Mouse (Mus musculus) embryonic facial prominence, embryonic 12.5 days (tissue): ENCODE data around the gene Frmd6. TPM values are rescaled to one million over a fixed set of nuclear protein-coding genes. Genes with fewer than 3 reads are reported as not detected.

ENCODE experiments used
- ATAC-seq: fragments of 200-750 bp; cut with Nextera tagmentation; 2 replicates; pipeline ENCODE4 v1.8.0; 2017; ENCODE audit not compliant: insufficient number of reproducible peaks, insufficient read depth, low FRiP score, low TSS enrichment
- H3K27ac ChIP-seq: fragments of 300-500 bp; sonication (generic); 2 replicates; pipeline ENCODE4 v1.5.1; 2016; ENCODE audit warnings: mild to moderate bottlenecking
- H3K27me3 ChIP-seq: fragments of 300-500 bp; sonication (generic); 2 replicates; pipeline ENCODE4 v1.6.1; 2016; ENCODE audit warnings: mild to moderate bottlenecking, moderate library complexity
- H3K36me3 ChIP-seq: fragments of 300-500 bp; sonication (generic); 2 replicates; pipeline ENCODE4 v1.6.1; 2016; ENCODE audit warnings: mild to moderate bottlenecking
- H3K4me1 ChIP-seq: fragments of 300-500 bp; sonication (generic); 2 replicates; pipeline ENCODE4 v1.6.1; 2016
- H3K4me2 ChIP-seq: fragments of 300-500 bp; sonication (generic); replicated peaks from 2 replicates; pipeline ENCODE4 v1.6.1; 2016; ENCODE audit warnings: mild to moderate bottlenecking, moderate library complexity
- H3K4me3 ChIP-seq: fragments of 300-500 bp; sonication (generic); 2 replicates; pipeline ENCODE4 v1.5.1; 2016; ENCODE audit warnings: mild to moderate bottlenecking
- H3K9ac ChIP-seq: fragments of 300-500 bp; sonication (generic); 2 replicates; pipeline ENCODE4 v1.6.1; 2016; ENCODE audit warnings: mild to moderate bottlenecking, moderate library complexity
- H3K9me3 ChIP-seq: fragments of 300-500 bp; sonication (generic); 2 replicates; pipeline ENCODE4 v1.6.1; 2016; ENCODE audit warnings: mild to moderate bottlenecking, moderate library complexity
- WGBS: fragments of 180-500 bp; shearing (Covaris S2); methylation state at CpG from one replicate; pipeline ENCODE4 v1.1.7; 2016; 5-methylcytosine and 5-hydroxymethylcytosine counted together
- polyA plus RNA-seq: library from polyadenylated mRNA; unstranded; fragments of >200 nt; fragmentation: Nextera tagmentation; extraction: Ambion mirVana; gene quantifications from 2 replicates; pipeline ENCODE4 v1.2.1, GENCODE M21; 2016

Gene Frmd6
- polyA plus RNA-seq, 1 experiment from 2014 or later = 81.3 TPM

DNA sequence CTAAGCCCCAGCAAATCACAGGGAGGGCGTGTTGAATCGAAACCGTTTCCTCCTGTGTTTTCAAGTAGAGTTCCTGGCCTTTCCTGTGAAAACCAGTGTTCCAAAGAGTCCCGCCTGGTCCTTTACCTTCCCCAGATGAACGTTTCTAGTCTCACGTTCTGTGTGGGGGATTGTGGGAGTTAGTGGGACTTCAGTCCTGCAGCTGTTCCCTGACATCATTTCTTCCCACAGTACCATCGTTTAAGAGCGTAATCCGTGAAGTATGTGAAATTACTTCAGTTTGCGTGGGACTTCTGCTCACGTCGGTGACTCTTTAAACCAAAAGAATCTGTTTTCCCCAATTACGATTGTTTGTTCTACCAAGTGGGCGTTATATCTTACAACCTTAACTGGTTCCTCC, 57.8 kb downstream of the Frmd6 start:
- WGBS = 89% methylated on average over 14 of the region's 14 CpGs
- Histone ChIP-seq H3K4me3 (no peak overlapping the region), H3K9me3 (no peaks in the 10 kb centered on the region), H3K27me3 (no peaks in the 10 kb centered on the region), H3K9ac (no peak overlapping the region), H3K4me2 (no peak overlapping the region), H3K4me1 (no peaks in the 10 kb centered on the region), H3K36me3 (peaks cover 80% of the 10 kb centered on the region), H3K27ac (no peak overlapping the region)
- no peak for ATAC-seq

DNA sequence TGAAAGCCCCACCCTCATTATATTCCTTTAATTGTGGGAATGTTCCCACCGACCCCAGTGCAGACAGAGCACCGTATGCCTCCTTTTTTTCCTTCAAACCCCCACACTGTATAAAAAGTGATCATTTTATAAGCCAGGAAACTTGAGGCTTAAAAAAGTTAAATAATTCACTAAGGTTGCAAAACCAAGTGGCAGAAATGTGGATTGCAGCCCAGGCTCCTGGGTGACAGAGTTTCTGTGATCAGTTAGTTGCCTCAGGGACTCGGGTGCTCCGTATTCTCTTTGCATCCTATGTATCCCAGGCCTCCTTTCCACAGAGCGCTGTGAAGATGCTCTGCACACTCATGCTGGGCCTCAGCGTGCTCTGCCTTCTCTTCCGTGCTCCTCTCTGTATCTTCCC, 58.8 kb downstream of the Frmd6 start:
- Histone ChIP-seq H3K27me3 (no peaks in the 10 kb centered on the region), H3K4me3 (no peak overlapping the region), H3K9ac (no peak overlapping the region), H3K36me3 (peaks cover 77% of the 10 kb centered on the region), H3K4me1 (no peaks in the 10 kb centered on the region), H3K9me3 (no peaks in the 10 kb centered on the region), H3K27ac (no peak overlapping the region), H3K4me2 (no peak overlapping the region)
- ATAC-seq = no peak
- 87% methylated on average over 7 of the region's 7 CpGs for WGBS

DNA sequence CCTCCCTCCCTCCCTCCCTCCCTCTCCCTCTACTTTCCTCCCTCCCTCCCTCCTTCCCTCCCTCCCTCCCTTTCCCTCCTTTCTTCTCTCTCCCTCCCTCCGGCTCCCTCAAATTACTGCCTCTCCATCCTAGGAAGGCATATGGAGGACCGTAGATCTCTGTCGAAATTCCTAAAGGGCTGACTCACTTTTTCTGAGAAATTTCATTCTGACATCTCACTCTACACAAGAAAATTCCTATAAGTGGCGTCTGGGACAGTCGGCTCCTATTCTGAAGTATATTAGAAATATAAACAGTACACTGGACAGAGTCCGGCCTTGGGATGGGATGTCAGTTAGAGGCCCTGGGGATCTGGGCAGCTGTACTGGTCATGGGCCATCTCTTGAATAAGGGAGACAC, 59.7 kb downstream of the Frmd6 start:
- no peak overlapping the region for H3K27ac ChIP-seq
- WGBS = 79% methylated on average over 5 of the region's 6 CpGs
- ATAC-seq = no peak

DNA sequence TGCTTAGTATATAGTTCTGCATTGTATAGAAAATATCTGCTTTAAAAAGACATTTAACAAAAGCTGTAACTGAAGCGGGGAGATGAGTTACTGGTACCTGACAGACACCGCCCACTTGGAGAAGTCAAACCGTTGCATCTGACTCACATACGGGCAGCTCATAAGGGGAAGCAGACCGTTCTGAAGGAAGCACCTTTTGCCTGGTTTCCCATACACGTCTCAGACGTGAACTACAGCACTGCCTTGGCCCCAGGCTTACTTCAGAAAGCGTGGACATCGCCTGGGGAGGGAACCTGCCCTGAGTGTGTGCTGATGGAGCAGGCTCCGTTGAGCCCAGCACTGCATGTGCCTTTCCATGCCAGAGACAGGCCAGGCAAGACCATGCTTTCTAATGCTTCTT, 60.3 kb downstream of the Frmd6 start:
- Histone ChIP-seq H3K27ac (no peak overlapping the region), H3K27me3 (no peaks in the 10 kb centered on the region), H3K9me3 (no peaks in the 10 kb centered on the region), H3K4me2 (no peak overlapping the region), H3K4me3 (no peak overlapping the region), H3K9ac (no peak overlapping the region), H3K36me3 (peaks cover 75% of the 10 kb centered on the region), H3K4me1 (no peaks in the 10 kb centered on the region)
- ATAC-seq = no peak
- 85% methylated on average over 10 of the region's 10 CpGs for WGBS

More for the DNA sequence above, 59.7 kb downstream of the Frmd6 start:
- Histone ChIP-seq H3K27me3 (no peaks in the 10 kb centered on the region), H3K4me1 (no peaks in the 10 kb centered on the region), H3K4me2 (no peak overlapping the region), H3K4me3 (no peak overlapping the region), H3K9me3 (no peaks in the 10 kb centered on the region), H3K9ac (no peak overlapping the region), H3K36me3 (peaks cover 75% of the 10 kb centered on the region)

DNA sequence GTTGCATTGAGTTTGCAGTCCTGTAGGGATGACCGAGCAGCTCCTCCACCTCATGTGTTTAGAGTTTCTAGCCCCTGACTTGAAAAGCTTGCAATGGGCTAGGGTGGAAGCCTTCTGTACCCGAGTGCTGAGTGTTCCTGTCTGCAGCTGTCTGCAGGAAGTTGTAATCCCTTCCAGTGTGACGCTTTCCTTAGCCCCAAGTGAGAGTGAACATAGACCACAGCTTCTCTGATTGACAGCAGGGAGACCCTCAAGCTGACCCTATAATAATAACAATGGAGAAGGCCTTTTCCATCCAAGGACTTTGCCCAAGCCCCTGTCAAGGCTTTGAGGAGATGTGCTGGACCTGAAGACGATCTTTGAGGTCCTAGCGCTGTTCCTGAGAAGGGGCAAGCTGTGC, 65.1 kb downstream of the Frmd6 start:
- Histone ChIP-seq H3K27ac (no peak overlapping the region), H3K36me3 (peaks cover 84% of the 10 kb centered on the region), H3K4me3 (no peak overlapping the region), H3K27me3 (no peaks in the 10 kb centered on the region), H3K9ac (no peak overlapping the region), H3K4me2 (no peak overlapping the region), H3K4me1 (no peaks in the 10 kb centered on the region), H3K9me3 (no peaks in the 10 kb centered on the region)
- no peak for ATAC-seq
- 85% methylated on average over 5 of the region's 5 CpGs for WGBS

DNA sequence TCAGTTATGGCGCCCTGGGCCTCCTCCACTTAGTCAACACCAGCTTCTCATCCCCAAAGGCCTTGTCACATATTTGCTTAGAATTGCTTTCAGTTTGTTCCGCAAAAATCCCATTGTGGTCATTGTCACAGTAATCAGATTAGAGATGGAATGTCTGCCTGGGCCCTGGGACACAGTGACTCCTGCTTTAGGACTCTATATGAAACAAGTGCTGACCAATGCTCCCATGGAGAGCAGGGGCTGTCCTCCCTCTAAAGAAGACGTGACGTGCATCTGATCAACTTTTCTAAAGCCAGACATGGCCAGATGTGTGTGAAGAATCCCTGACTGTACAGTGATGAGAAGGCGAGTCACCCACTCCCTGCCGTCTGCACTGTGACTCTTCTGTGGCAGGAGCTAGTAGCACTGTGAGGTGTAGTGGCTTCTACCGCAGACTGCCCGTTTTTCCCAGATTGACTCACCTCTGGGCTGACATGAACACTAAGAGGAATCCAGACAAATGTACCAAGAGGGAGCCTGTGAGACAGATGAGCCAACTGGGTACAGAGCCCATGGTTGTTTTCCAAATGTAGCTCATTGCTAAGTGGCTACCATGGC, 65.7 kb downstream of the Frmd6 start:
- peaks cover 81% of the 10 kb centered on the region for H3K36me3 ChIP-seq
- no peaks in the 10 kb centered on the region for H3K9me3 ChIP-seq
- H3K27me3 ChIP-seq = no peaks in the 10 kb centered on the region
- H3K4me3 ChIP-seq = no peak overlapping the region
- no peaks in the 10 kb centered on the region for H3K4me1 ChIP-seq
- no peak overlapping the region for H3K4me2 ChIP-seq
- H3K9ac ChIP-seq = no peak overlapping the region
- 91% methylated on average over 8 of the region's 8 CpGs for WGBS
- H3K27ac ChIP-seq = no peak overlapping the region
- no peak for ATAC-seq

DNA sequence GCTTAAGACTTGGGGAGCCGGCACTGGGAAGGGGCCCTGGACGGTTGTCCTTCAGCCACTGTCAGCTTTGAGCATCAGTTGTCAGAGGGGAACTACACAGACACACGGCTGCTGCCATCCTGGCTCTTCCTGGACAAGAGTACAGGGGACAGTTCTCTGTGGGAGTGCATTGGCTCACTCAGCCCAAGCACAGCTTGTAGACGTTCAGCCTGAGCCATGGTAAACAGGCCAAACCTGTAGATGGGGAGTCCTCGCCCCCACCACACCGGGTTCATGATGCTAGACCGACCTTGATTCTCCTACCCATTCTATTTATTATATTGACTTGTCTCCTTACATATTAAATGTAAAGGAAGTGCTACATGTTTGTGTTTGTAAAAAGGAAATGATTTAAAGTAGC, 70.0 kb downstream of the Frmd6 start:
- Histone ChIP-seq H3K4me3 (no peak overlapping the region), H3K4me1 (no peaks in the 10 kb centered on the region), H3K4me2 (no peak overlapping the region), H3K27me3 (no peaks in the 10 kb centered on the region), H3K27ac (no peak overlapping the region), H3K36me3 (peaks cover 86% of the 10 kb centered on the region), H3K9me3 (no peaks in the 10 kb centered on the region), H3K9ac (no peak overlapping the region)
- 83% methylated on average over 7 of the region's 7 CpGs for WGBS
- ATAC-seq = no peak

DNA sequence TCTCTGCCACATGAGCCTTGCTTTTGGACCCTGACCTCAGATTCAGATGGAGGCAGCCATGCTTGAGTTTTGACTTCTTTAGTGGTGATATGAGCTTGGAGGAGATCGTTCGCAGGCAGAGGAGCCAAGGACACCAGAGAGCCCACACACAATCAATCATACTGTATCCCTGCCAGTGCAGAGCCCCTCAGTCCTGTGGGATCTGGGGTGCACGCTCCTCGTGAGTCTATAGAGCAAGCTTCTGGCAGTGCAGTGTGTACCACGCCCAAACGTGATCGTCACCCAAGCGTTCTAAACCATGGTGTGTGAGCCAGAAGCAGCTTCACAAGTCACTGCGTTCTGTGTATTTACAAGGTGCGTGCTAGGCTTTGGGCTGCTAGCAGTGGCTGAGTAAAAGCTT, 70.8 kb downstream of the Frmd6 start:
- no peaks in the 10 kb centered on the region for H3K9me3 ChIP-seq
- no peak overlapping the region for H3K4me2 ChIP-seq
- peaks cover 78% of the 10 kb centered on the region for H3K36me3 ChIP-seq
- no peak overlapping the region for H3K27ac ChIP-seq
- no peaks in the 10 kb centered on the region for H3K27me3 ChIP-seq
- H3K4me3 ChIP-seq = no peak overlapping the region
- 92% methylated on average over 10 of the region's 10 CpGs for WGBS
- ATAC-seq = no peak
- H3K9ac ChIP-seq = no peak overlapping the region
- H3K4me1 ChIP-seq = no peaks in the 10 kb centered on the region

DNA sequence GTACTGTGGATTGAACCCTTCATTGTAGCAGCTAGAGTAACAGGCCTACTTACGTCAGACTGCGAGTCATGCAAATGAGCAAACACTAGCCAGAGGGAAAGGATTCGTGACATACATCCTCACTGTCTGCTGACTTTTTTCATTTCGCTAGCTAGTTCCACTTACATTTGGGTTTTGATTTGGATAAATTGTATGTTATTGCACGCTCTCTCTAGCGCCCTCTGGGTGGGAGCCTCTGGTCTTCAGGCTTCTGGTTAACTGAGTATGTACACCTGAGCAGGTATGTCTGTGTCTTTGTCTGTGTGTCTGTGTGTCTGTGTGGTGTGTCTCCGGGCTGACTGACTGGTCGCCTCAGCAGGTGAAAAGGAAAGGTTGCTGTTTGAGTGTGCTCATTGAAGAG, 72.1 kb downstream of the Frmd6 start:
- no peaks in the 10 kb centered on the region for H3K4me1 ChIP-seq
- ATAC-seq = no peak
- H3K27me3 ChIP-seq = no peaks in the 10 kb centered on the region
- WGBS = 80% methylated on average over 8 of the region's 8 CpGs
- H3K9me3 ChIP-seq = no peaks in the 10 kb centered on the region
- H3K4me3 ChIP-seq = no peak overlapping the region
- H3K36me3 ChIP-seq = peaks cover 75% of the 10 kb centered on the region
- H3K9ac ChIP-seq = no peak overlapping the region
- no peak overlapping the region for H3K4me2 ChIP-seq
- no peak overlapping the region for H3K27ac ChIP-seq

DNA sequence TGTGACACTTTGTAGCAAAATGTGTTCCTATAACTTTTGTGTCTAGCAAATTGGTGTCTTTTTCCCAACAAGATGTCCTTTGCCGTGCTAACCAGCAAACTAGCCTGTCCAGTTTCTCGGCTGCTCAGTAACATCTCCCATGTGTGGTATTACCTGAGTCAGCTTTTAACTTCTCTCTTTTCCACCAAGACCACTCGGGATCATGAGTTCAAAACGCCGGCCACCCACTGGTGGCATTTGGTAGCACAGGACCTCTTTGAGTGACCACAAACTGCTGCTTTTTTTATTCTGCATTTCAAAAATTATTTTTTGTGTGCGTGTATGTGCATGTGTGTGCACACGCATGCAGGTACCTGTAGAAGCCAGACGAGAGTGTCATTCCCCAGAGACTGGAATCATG, 73.1 kb downstream of the Frmd6 start:
- Histone ChIP-seq H3K27me3 (no peaks in the 10 kb centered on the region), H3K36me3 (peaks cover 75% of the 10 kb centered on the region), H3K9ac (no peak overlapping the region), H3K4me3 (no peak overlapping the region), H3K9me3 (no peaks in the 10 kb centered on the region), H3K4me1 (no peaks in the 10 kb centered on the region), H3K4me2 (no peak overlapping the region), H3K27ac (no peak overlapping the region)
- ATAC-seq = no peak
- 83% methylated on average over 8 of the region's 8 CpGs for WGBS

DNA sequence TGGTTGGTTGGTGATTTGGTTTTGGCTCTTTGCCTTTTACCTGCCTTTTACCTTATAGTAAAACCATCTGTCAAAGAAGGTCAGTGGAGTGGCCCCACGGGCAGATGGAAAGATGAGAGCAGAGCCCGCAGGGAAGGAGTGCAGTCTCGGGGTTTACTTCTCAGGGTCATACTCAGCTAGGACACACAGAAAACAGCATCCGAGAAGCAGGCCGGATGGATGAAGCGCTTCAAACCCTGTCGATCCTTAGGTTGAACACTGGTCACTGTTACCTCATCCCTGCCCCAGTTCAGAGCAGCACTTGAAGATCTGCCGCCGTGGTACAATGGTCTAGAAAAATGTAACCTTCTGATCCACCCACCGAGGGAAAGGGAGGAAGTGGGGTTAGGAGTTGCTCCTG, 79.2 kb downstream of the Frmd6 start:
- ATAC-seq = no peak
- WGBS = 89% methylated on average over 10 of the region's 10 CpGs
- no peak overlapping the region for H3K4me3 ChIP-seq

DNA sequence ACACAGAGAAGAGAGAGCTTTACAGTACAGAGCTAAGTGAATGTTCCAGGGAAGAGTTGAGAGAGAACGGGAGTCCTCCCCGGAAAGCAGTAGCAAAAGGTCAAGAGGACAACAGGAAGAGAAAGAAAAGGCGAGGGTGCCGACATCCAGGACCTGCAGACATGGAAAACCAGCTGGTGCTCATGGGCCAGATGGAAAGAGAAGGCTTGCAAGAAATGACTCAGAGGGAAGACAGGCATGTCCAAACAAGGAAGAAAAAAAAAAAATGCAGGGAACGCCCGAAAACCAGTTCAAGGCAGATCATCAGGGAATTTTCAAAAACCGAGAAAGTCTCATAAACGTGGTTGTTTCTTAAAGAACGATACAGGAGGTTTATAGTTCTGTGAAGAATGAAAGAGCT, 81.6 kb downstream of the Frmd6 start:
- no peaks in the 10 kb centered on the region for H3K27me3 ChIP-seq
- H3K9me3 ChIP-seq = no peaks in the 10 kb centered on the region
- no peak overlapping the region for H3K4me3 ChIP-seq
- no peak overlapping the region for H3K4me2 ChIP-seq
- no peaks in the 10 kb centered on the region; the same call in 1 of the 2 replicates for H3K4me1 ChIP-seq
- peaks cover 19% of the 10 kb centered on the region for H3K36me3 ChIP-seq
- H3K27ac ChIP-seq = no peak overlapping the region
- no peak overlapping the region for H3K9ac ChIP-seq
- ATAC-seq = no peak
- WGBS = 72% methylated on average over 9 of the region's 9 CpGs

More for the DNA sequence above, 79.2 kb downstream of the Frmd6 start:
- Histone ChIP-seq H3K9ac (no peak overlapping the region), H3K4me2 (no peak overlapping the region), H3K9me3 (no peaks in the 10 kb centered on the region), H3K27me3 (no peaks in the 10 kb centered on the region), H3K27ac (no peak overlapping the region), H3K36me3 (peaks cover 27% of the 10 kb centered on the region), H3K4me1 (no peaks in the 10 kb centered on the region)

DNA sequence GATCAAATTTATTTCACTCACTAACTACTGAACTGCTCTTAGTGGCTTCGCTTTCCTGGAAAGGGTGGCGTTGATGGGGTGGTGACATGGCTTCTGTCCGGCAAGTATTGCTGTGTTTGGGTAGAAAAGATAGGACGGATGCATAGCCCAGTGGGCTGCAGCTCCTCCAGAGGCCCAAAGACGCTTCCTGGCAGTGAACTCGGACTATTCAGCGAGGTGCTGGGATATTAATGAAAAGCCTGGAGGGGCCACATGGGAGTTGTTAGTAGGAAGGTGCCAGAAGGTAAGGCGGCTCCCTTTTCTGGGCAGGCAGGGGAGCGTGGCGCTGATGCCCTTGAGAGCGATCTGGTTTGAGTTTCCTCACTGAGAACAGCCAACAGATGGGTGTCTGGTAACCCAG, 82.3 kb downstream of the Frmd6 start:
- no peaks in the 10 kb centered on the region for H3K27me3 ChIP-seq
- no peak overlapping the region for H3K27ac ChIP-seq
- H3K4me3 ChIP-seq = no peak overlapping the region
- no peaks in the 10 kb centered on the region; the same call in 1 of the 2 replicates for H3K4me1 ChIP-seq
- no peak overlapping the region for H3K4me2 ChIP-seq
- H3K9ac ChIP-seq = no peak overlapping the region
- no peak for ATAC-seq
- 76% methylated on average over 11 of the region's 11 CpGs for WGBS
- H3K9me3 ChIP-seq = no peaks in the 10 kb centered on the region
- H3K36me3 ChIP-seq = peaks cover 14% of the 10 kb centered on the region
